Mouse (Mus musculus): ENCODE data around the gene Pbx2. TPM values are rescaled to one million over a fixed set of nuclear protein-coding genes. Genes with fewer than 3 reads are reported as not detected.

Gene Pbx2
- polyA plus RNA-seq, 1 experiment from 2014 or later = 6.9 TPM

DNA sequence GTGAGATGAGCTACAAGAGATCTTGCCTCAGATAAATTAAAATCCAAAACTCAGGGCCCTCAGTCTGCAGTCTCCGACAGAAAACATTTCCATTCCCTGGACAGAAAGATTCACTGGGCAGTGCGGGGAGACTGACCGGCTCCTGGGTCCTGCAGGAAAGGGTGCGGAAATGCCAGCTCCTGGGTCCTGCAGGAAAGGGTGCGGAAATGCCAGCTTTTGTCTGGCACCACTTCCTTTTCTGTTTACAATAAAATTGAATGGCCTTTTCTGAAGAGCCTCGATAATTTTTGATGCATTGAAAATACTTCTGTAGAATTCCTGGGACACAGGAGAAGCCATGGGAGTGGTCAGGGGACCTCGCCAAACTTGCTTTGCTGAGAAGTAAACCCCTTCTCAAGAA, 31.9 kb upstream of the Pbx2 start:
- H3K4me2 ChIP-seq (ENCODE audit: low read depth, low read length) = no peak overlapping the region
- no peak overlapping the region for H3K9ac ChIP-seq (ENCODE audit: low read depth, low read length)
- no peaks in the 10 kb centered on the region for H3K27me3 ChIP-seq (replicated peaks; ENCODE audit: control insufficient read depth, insufficient read depth, low read length)
- ATAC-seq = no peak
- 78% methylated on average over 7 of the region's 7 CpGs for WGBS
- H3K27ac ChIP-seq (ENCODE audit: low read length) = no peak overlapping the region
- H3K4me1 ChIP-seq (ENCODE audit: control insufficient read depth, insufficient read depth, low read length) = peaks cover 6% of the 10 kb centered on the region
- H3K9me3 ChIP-seq (ENCODE audit: control insufficient read depth, low read length) = no peaks in the 10 kb centered on the region
- no peak overlapping the region for H3K4me3 ChIP-seq (ENCODE audit: low read length)
- no peaks in the 10 kb centered on the region for H3K36me3 ChIP-seq (ENCODE audit: control insufficient read depth, insufficient read depth, low read length)

DNA sequence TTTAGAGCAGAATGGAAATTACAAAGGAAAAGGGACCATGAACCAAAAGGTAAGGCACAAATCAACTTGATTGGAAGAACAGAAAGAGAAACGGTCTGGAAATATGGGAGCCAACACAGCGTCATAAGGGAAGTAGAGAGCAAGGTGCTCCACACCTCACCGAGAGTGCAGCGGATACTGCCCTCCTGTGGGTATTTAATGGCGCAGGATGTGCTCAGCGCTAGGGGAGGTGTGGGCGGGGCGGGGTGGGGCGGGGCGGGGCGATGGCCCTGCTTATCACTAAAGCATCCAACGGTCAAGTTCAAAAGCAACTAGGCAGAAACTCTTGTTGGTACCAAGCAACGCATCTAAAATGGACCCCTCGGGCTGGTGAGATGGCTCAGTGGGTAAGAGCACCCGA, 31.2 kb upstream of the Pbx2 start:
- Histone ChIP-seq H3K36me3 (ENCODE audit: control insufficient read depth, insufficient read depth, low read length) (no peaks in the 10 kb centered on the region), H3K4me3 (ENCODE audit: low read length) (no peak overlapping the region), H3K9me3 (ENCODE audit: control insufficient read depth, low read length) (no peaks in the 10 kb centered on the region), H3K4me1 (ENCODE audit: control insufficient read depth, insufficient read depth, low read length) (peaks cover 9% of the 10 kb centered on the region), H3K4me2 (ENCODE audit: low read depth, low read length) (no peak overlapping the region), H3K27me3 (replicated peaks; ENCODE audit: control insufficient read depth, insufficient read depth, low read length) (no peaks in the 10 kb centered on the region), H3K9ac (ENCODE audit: low read depth, low read length) (no peak overlapping the region), H3K27ac (ENCODE audit: low read length) (no peak overlapping the region)
- ATAC-seq = peak; percentile 73
- WGBS = 26% methylated on average over 15 of the region's 15 CpGs

DNA sequence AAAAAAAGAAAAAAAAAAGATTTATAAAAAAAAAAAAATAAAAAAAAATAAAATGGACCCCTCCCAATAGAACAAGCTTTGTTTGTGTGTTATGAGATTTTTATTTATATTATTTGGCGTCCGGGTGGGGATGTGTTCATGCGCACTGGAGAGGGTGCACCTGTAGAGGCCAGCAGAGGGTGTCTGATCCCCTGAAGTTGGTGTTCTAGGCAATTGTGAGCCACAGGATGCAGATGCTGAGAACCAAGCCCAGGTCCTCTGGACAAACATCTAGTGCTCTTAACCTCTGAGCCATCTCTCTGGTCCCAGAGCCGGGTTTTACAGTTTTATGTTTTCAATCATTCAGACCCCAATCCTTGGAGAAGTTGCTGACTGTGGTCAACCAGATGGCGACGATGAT, 30.6 kb upstream of the Pbx2 start:
- Histone ChIP-seq H3K27me3 (replicated peaks; ENCODE audit: control insufficient read depth, insufficient read depth, low read length) (no peaks in the 10 kb centered on the region), H3K4me1 (ENCODE audit: control insufficient read depth, insufficient read depth, low read length) (peaks cover 9% of the 10 kb centered on the region), H3K4me2 (ENCODE audit: low read depth, low read length) (no peak overlapping the region), H3K36me3 (ENCODE audit: control insufficient read depth, insufficient read depth, low read length) (no peaks in the 10 kb centered on the region), H3K9ac (ENCODE audit: low read depth, low read length) (no peak overlapping the region), H3K9me3 (ENCODE audit: control insufficient read depth, low read length) (no peaks in the 10 kb centered on the region), H3K4me3 (ENCODE audit: low read length) (no peak overlapping the region), H3K27ac (ENCODE audit: low read length) (no peak overlapping the region)
- ATAC-seq = no peak
- WGBS = 93% methylated on average over 6 of the region's 6 CpGs

DNA sequence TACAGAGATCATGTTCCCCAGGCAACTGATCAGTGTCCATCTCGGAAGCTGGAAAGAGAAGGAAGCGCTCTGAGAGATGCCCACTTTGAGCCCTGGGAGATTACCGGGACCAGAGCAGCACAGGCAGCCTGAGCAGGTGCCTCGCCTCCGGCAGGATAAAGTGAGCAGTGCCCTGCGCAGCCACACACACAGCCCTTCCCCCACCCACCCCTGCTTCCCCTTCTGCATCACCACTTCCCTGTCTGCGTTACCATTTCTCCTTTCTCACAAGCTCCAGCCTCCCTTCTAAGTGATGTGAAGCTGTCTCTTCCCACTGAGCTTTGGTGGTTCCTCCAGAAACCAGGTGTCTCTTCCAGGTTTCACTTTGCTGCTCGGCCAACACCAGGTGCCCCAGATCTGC, 29.9 kb upstream of the Pbx2 start:
- Histone ChIP-seq H3K9ac (ENCODE audit: low read depth, low read length) (no peak overlapping the region), H3K27ac (ENCODE audit: low read length) (peak overlapping the region; percentile 35; the same call in 1 of the 2 replicates), H3K9me3 (ENCODE audit: control insufficient read depth, low read length) (no peaks in the 10 kb centered on the region), H3K4me1 (ENCODE audit: control insufficient read depth, insufficient read depth, low read length) (peaks cover 9% of the 10 kb centered on the region), H3K4me3 (ENCODE audit: low read length) (no peak overlapping the region), H3K4me2 (ENCODE audit: low read depth, low read length) (no peak overlapping the region), H3K27me3 (replicated peaks; ENCODE audit: control insufficient read depth, insufficient read depth, low read length) (no peaks in the 10 kb centered on the region), H3K36me3 (ENCODE audit: control insufficient read depth, insufficient read depth, low read length) (no peaks in the 10 kb centered on the region)
- 47% methylated on average over 8 of the region's 8 CpGs for WGBS
- no peak for ATAC-seq

DNA sequence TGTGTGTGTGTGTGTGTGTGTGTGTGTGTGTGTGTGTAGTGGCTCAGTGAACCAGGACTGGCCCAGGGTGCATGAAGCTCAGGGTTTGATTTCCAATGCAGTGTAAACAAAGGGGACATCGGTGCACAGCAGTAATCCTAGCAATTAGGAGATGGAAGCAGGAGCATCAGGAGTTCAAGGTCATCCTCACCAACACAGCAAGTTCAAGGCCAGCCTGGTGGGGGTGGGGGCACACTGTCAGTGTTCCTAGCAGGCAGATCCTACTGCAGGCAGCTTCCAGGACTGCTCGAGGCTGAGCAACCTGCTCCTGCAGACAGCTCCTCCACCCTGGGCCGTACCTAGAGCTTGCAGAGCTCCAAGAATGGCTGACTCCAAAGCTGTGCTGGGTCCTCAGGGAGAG, 28.5 kb upstream of the Pbx2 start:
- peaks cover 9% of the 10 kb centered on the region for H3K4me1 ChIP-seq (ENCODE audit: control insufficient read depth, insufficient read depth, low read length)

DNA sequence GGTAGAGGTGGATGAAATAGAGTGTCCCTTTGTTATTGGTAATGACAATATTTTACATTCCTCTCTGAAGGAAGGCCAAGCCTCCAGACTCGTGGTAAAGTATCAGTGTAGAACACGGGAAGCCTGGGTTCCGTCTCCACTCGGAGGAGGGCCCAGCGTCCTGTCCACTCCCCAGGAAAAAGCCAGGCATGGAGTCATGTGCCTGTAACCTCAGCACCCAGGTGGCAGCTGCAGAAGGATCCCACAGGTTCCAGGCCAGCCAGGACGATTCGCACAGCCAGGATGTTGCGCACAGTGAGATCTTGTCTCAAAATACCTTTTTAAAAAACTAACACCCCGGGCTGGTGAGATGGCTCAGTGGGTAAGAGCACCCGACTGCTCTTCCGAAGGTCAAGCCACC, 27.7 kb upstream of the Pbx2 start:
- Histone ChIP-seq H3K9ac (ENCODE audit: low read depth, low read length) (0 out of 2 replicates have a peak overlapping the region, but pooled peaks have one; percentile 29), H3K4me1 (ENCODE audit: control insufficient read depth, insufficient read depth, low read length) (peaks cover 9% of the 10 kb centered on the region), H3K4me3 (ENCODE audit: low read length) (no peak overlapping the region), H3K4me2 (ENCODE audit: low read depth, low read length) (no peak overlapping the region), H3K9me3 (ENCODE audit: control insufficient read depth, low read length) (no peaks in the 10 kb centered on the region), H3K36me3 (ENCODE audit: control insufficient read depth, insufficient read depth, low read length) (no peaks in the 10 kb centered on the region), H3K27ac (ENCODE audit: low read length) (no peak overlapping the region), H3K27me3 (replicated peaks; ENCODE audit: control insufficient read depth, insufficient read depth, low read length) (no peaks in the 10 kb centered on the region)
- WGBS = 73% methylated on average over 11 of the region's 11 CpGs
- no peak for ATAC-seq

More for the DNA sequence above, 28.5 kb upstream of the Pbx2 start:
- H3K9me3 ChIP-seq (ENCODE audit: control insufficient read depth, low read length) = no peaks in the 10 kb centered on the region
- 55% methylated on average over 3 of the region's 3 CpGs for WGBS
- H3K9ac ChIP-seq (ENCODE audit: low read depth, low read length) = no peak overlapping the region
- no peak for ATAC-seq
- H3K36me3 ChIP-seq (ENCODE audit: control insufficient read depth, insufficient read depth, low read length) = no peaks in the 10 kb centered on the region
- H3K4me2 ChIP-seq (ENCODE audit: low read depth, low read length) = no peak overlapping the region
- H3K4me3 ChIP-seq (ENCODE audit: low read length) = no peak overlapping the region
- no peaks in the 10 kb centered on the region for H3K27me3 ChIP-seq (replicated peaks; ENCODE audit: control insufficient read depth, insufficient read depth, low read length)
- no peak overlapping the region for H3K27ac ChIP-seq (ENCODE audit: low read length)

DNA sequence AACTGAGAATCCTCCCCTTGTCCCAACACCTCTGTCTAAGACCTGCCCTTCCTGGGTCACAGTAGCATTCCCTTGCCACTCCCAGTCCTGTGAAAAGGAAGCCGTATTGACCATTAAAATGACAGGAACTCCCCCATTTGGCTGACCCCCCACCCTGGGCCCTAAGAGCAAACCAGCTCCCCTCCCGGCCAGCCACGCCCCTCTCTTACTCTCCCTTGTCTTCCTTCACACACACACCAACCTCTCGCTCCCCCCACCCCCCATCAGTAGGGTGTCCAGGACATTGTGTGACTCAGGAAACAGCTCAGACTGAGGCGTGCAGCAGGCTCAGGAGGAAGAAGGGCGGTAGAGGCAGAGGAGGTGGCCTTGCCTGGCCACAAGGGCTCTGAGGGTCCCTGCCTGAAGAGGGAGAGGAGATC, 27.1 kb upstream of the Pbx2 start, which contains the start of gene Notch4:
TSS of gene Notch4 (plus strand) at position 266 of the 419 bp plus-strand sequence.
- Histone ChIP-seq H3K9me3 (ENCODE audit: control insufficient read depth, low read length) (no peaks in the 10 kb centered on the region), H3K36me3 (ENCODE audit: control insufficient read depth, insufficient read depth, low read length) (no peaks in the 10 kb centered on the region), H3K27ac (ENCODE audit: low read length) (peak within 1 kb of the TSS; percentile 65), H3K27me3 (replicated peaks; ENCODE audit: control insufficient read depth, insufficient read depth, low read length) (no peaks in the 10 kb centered on the region), H3K9ac (ENCODE audit: low read depth, low read length) (peak within 1 kb of the TSS; percentile 46), H3K4me3 (ENCODE audit: low read length) (peak within 1 kb of the TSS; percentile 16; the same call in 1 of the 2 replicates), H3K4me2 (ENCODE audit: low read depth, low read length) (peak within 1 kb of the TSS; percentile 34), H3K4me1 (ENCODE audit: control insufficient read depth, insufficient read depth, low read length) (peaks cover 9% of the 10 kb centered on the region)
- 8% methylated on average over 6 of the region's 6 CpGs for WGBS
- ATAC-seq = peak; percentile 68

DNA sequence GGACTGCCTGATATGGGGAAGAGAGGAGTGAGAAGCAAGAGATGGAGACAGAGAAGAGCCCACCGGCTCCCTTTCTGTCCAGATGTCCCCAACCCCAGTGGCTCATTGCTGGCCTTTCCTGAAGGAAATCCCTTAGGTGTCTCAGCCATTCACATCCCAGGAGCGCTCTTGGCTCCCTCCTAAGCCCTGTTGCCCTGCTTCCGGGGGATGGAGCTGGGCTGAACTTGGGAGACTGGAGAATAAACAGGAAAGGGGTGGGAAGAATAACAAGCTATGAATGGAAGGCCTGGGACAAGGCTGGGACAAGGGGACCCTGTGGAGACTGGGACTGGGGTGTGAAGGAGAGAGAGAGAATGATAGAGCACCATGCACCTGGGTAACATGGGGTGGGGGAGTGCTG, 26.3 kb upstream of the Pbx2 start:
- ATAC-seq = peak; percentile 22; the same call in 1 of the 2 replicates
- Histone ChIP-seq H3K4me3 (ENCODE audit: low read length) (peak overlapping the region; percentile 16; the same call in 1 of the 2 replicates), H3K4me1 (ENCODE audit: control insufficient read depth, insufficient read depth, low read length) (peaks cover 6% of the 10 kb centered on the region), H3K4me2 (ENCODE audit: low read depth, low read length) (peak overlapping the region; percentile 34), H3K27me3 (replicated peaks; ENCODE audit: control insufficient read depth, insufficient read depth, low read length) (no peaks in the 10 kb centered on the region), H3K27ac (ENCODE audit: low read length) (peak overlapping the region; percentile 65), H3K36me3 (ENCODE audit: control insufficient read depth, insufficient read depth, low read length) (no peaks in the 10 kb centered on the region), H3K9me3 (ENCODE audit: control insufficient read depth, low read length) (no peaks in the 10 kb centered on the region), H3K9ac (ENCODE audit: low read depth, low read length) (peak overlapping the region; percentile 46; the same call in 1 of the 2 replicates)
- 39% methylated on average over 3 of the region's 3 CpGs for WGBS

DNA sequence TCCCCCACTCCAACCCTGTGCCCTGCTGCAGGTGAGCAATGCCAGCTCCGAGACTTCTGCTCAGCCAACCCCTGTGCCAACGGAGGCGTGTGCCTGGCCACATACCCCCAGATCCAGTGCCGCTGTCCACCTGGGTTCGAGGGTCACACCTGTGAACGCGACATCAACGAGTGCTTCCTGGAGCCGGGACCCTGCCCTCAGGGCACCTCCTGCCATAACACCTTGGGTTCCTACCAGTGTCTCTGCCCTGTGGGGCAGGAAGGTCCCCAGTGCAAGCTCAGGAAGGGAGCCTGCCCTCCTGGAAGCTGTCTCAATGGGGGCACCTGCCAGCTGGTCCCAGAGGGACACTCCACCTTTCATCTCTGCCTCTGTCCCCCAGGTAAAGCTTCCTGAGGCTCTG, 23.8 kb upstream of the Pbx2 start:
- H3K4me3 ChIP-seq (ENCODE audit: low read length) = no peak overlapping the region
- no peaks in the 10 kb centered on the region for H3K27me3 ChIP-seq (replicated peaks; ENCODE audit: control insufficient read depth, insufficient read depth, low read length)
- no peak overlapping the region for H3K9ac ChIP-seq (ENCODE audit: low read depth, low read length)
- no peak for ATAC-seq
- H3K4me1 ChIP-seq (ENCODE audit: control insufficient read depth, insufficient read depth, low read length) = peaks cover 6% of the 10 kb centered on the region
- no peaks in the 10 kb centered on the region for H3K36me3 ChIP-seq (ENCODE audit: control insufficient read depth, insufficient read depth, low read length)
- no peak overlapping the region for H3K27ac ChIP-seq (ENCODE audit: low read length)
- no peaks in the 10 kb centered on the region for H3K9me3 ChIP-seq (ENCODE audit: control insufficient read depth, low read length)
- no peak overlapping the region for H3K4me2 ChIP-seq (ENCODE audit: low read depth, low read length)
- WGBS = 49% methylated on average over 9 of the region's 9 CpGs

DNA sequence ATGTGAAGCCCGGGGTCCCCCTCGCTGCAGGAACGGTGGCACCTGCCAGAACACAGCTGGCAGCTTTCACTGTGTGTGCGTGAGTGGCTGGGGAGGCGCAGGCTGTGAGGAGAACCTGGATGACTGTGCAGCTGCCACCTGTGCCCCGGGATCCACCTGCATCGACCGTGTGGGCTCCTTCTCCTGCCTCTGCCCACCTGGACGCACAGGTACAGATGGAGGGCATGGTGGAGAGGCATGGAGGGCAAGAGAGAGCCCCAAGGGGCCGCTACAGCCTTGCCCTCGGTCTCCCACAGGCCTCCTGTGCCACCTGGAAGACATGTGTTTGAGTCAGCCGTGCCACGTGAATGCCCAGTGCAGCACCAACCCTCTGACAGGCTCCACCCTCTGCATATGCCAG, 22.6 kb upstream of the Pbx2 start:
- no peaks in the 10 kb centered on the region for H3K9me3 ChIP-seq (ENCODE audit: control insufficient read depth, low read length)
- ATAC-seq = no peak
- no peak overlapping the region for H3K27ac ChIP-seq (ENCODE audit: low read length)
- WGBS = 75% methylated on average over 13 of the region's 13 CpGs
- no peaks in the 10 kb centered on the region for H3K36me3 ChIP-seq (ENCODE audit: control insufficient read depth, insufficient read depth, low read length)
- no peak overlapping the region; the same call in 1 of the 2 replicates for H3K9ac ChIP-seq (ENCODE audit: low read depth, low read length)
- no peaks in the 10 kb centered on the region for H3K27me3 ChIP-seq (replicated peaks; ENCODE audit: control insufficient read depth, insufficient read depth, low read length)
- H3K4me3 ChIP-seq (ENCODE audit: low read length) = no peak overlapping the region
- peaks cover 9% of the 10 kb centered on the region for H3K4me1 ChIP-seq (ENCODE audit: control insufficient read depth, insufficient read depth, low read length)
- no peak overlapping the region for H3K4me2 ChIP-seq (ENCODE audit: low read depth, low read length)

Data from intestine, embryonic 16.5 days (tissue).